Mouse (Mus musculus) olfactory bulb, adult 2 months (tissue): ENCODE results near the gene Ciapin1.

Experiments
- CTCF ChIP-seq: fragments of 200-500 bp; IDR thresholded peaks from 2 replicates; pipeline ENCODE4 v1.5.1; 2012; ENCODE audit warnings: low read depth, mild to moderate bottlenecking, low read length, moderate library complexity; ENCODE audit not compliant: insufficient read depth
- POLR2A ChIP-seq: fragments of 200-500 bp; IDR thresholded peaks from 2 replicates; pipeline ENCODE4 v1.6.1; 2012; ENCODE audit warnings: mild to moderate bottlenecking, low read depth, low read length, moderate library complexity; ENCODE audit not compliant: insufficient read depth

GRCm38 (mm10) chr8:94810855-94811254, 27.3 kb downstream of the Ciapin1 start:
- TF ChIP-seq CTCF (no peak), POLR2A (no peak)
